In the genomic region with DNA sequence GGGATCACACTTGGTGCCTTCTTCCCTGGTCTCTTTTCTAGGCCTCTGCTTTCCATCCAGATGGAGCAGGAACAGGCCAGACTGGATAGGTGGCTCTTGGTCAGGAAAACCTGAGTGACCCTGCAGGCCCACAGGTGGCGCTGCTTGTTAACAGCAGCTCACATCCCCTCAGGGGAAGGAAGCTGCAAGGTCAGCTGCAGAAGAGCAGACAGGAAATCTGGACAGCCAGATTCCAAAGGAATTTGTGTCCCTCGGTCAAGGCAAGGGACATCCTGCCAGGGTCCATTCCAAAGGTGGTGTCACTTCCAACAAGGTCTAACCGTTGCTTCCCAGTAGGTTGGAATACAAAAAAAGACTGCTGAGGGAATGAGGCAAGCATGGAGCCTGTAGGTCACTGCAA, we compare ENCODE assay signal across 9 mouse cellular contexts. TPM values are rescaled to one million over a fixed set of nuclear protein-coding genes. Genes with fewer than 3 reads are reported as not detected.
DNase-seq lines count a peak whose midpoint lies in the region; ATAC-seq and TF ChIP-seq lines count a peak whose summit lies in the region.
"Had no signal": no experiment of that assay in that cellular context is flagged by ENCODE, and none has a peak within 500 bp of the region (broad histone marks: within the 10 kb centered on the region; RNA-seq: fewer than 3 reads in every experiment).

No protein-coding gene starts in this region.

- ATAC-seq in heart, postnatal 0 days (ENCODE audit: insufficient read depth, low read depth): peak; percentile 91
- no peak for ATAC-seq in midbrain, embryonic 15.5 days (replicated peaks)
- ATAC-seq in forebrain, embryonic 12.5 days (ENCODE audit: low FRiP score): no peak

- no peak overlapping the region for H3K4me2 ChIP-seq in heart, postnatal 0 days (ENCODE audit: low read depth, low read length)
- no peak overlapping the region for H3K4me2 ChIP-seq in midbrain, embryonic 15.5 days
- no peak overlapping the region for H3K4me2 ChIP-seq in forebrain, embryonic 12.5 days
- H3K4me2 ChIP-seq: limb, embryonic 12.5 days had no signal

- H3K36me3 ChIP-seq in E14TG2a.4 (ENCODE audit: insufficient read depth, low read length): peaks cover 18% of the 10 kb centered on the region
- peaks cover 11% of the 10 kb centered on the region for H3K36me3 ChIP-seq in embryonic facial prominence, embryonic 10.5 days (replicated peaks)
- no peaks in the 10 kb centered on the region for H3K36me3 ChIP-seq in heart, postnatal 0 days (replicated peaks; ENCODE audit: control insufficient read depth, insufficient read depth, low read length)
- H3K36me3 ChIP-seq in midbrain, embryonic 15.5 days (replicated peaks): no peaks in the 10 kb centered on the region
- H3K36me3 ChIP-seq in forebrain, embryonic 12.5 days (replicated peaks): peaks cover 3% of the 10 kb centered on the region; the same call in 1 of the 2 replicates
- H3K36me3 ChIP-seq: limb, embryonic 12.5 days had no signal

- peaks cover 97% of the 10 kb centered on the region for H3K4me1 ChIP-seq in E14TG2a.4 (replicated peaks; ENCODE audit: low read depth, low read length)
- H3K4me1 ChIP-seq in embryonic facial prominence, embryonic 10.5 days: peaks cover 12% of the 10 kb centered on the region
- peaks cover 15% of the 10 kb centered on the region; the same call in 1 of the 2 replicates for H3K4me1 ChIP-seq in heart, postnatal 0 days (ENCODE audit: control insufficient read depth, insufficient read depth)
- H3K4me1 ChIP-seq in midbrain, embryonic 15.5 days: no peaks in the 10 kb centered on the region; the same call in 1 of the 2 replicates
- H3K4me1 ChIP-seq in forebrain, embryonic 12.5 days: 0 out of 2 replicates have a peak, but pooled peaks cover 3% of the 10 kb centered on the region

- H3K9ac ChIP-seq in heart, postnatal 0 days (replicated peaks; ENCODE audit: low read depth, low read length): no peak overlapping the region
- H3K9ac ChIP-seq in midbrain, embryonic 15.5 days: no peak overlapping the region
- H3K9ac ChIP-seq in forebrain, embryonic 12.5 days: no peak overlapping the region
- H3K9ac ChIP-seq: limb, embryonic 12.5 days had no signal

- H3K27me3 ChIP-seq in E14TG2a.4 (ENCODE audit: insufficient read depth, low read length): no peaks in the 10 kb centered on the region
- H3K27me3 ChIP-seq in embryonic facial prominence, embryonic 10.5 days (replicated peaks; ENCODE audit: low read depth, poor library complexity, severe bottlenecking): no peaks in the 10 kb centered on the region
- no peaks in the 10 kb centered on the region for H3K27me3 ChIP-seq in heart, postnatal 0 days (ENCODE audit: control insufficient read depth, insufficient read depth, low read length)
- no peaks in the 10 kb centered on the region for H3K27me3 ChIP-seq in midbrain, embryonic 15.5 days (replicated peaks)
- no peaks in the 10 kb centered on the region for H3K27me3 ChIP-seq in forebrain, embryonic 12.5 days
- H3K27me3 ChIP-seq: limb, embryonic 12.5 days had no signal

- peaks cover 4% of the 10 kb centered on the region for H3K9me3 ChIP-seq in E14TG2a.4 (ENCODE audit: low read length)
- 0 out of 2 replicates have a peak, but pooled peaks cover 4% of the 10 kb centered on the region for H3K9me3 ChIP-seq in embryonic facial prominence, embryonic 10.5 days
- 0 out of 2 replicates have a peak, but pooled peaks cover 3% of the 10 kb centered on the region for H3K9me3 ChIP-seq in heart, postnatal 0 days (replicated peaks; ENCODE audit: control insufficient read depth, low read length)
- no peaks in the 10 kb centered on the region for H3K9me3 ChIP-seq in midbrain, embryonic 15.5 days
- H3K9me3 ChIP-seq in forebrain, embryonic 12.5 days: no peaks in the 10 kb centered on the region
- H3K9me3 ChIP-seq: limb, embryonic 12.5 days had no signal

- peak; percentile 89 to 93 for DNase-seq in adrenal gland, adult (ENCODE audit: inconsistent age in 2 of 2, low spot score in 1 of 2)
- DNase-seq in embryonic facial prominence, embryonic 10.5 days (ENCODE audit: low spot score): peak; percentile 68
- DNase-seq in heart, postnatal 0 days (ENCODE audit: low spot score): peak; percentile 84
- DNase-seq in kidney, postnatal 4 days: peak; percentile 81 to 88
- DNase-seq in testis, postnatal 10 days (ENCODE audit: low spot score): peak; percentile 78

- peak overlapping the region; percentile 19; the same call in 1 of the 2 replicates for H3K27ac ChIP-seq in embryonic facial prominence, embryonic 10.5 days (replicated peaks)
- H3K27ac ChIP-seq in heart, postnatal 0 days (ENCODE audit: low read depth): peak overlapping the region; percentile 80
- H3K27ac ChIP-seq in midbrain, embryonic 15.5 days: peak overlapping the region; percentile 52; the same call in 1 of the 2 replicates
- H3K27ac ChIP-seq in forebrain, embryonic 12.5 days: no peak overlapping the region

- peak; percentile 62 for TF ChIP-seq CTCF in E14TG2a.4 (conservative IDR thresholded peaks at IDR 0.05; ENCODE audit: low read length)
- peak; percentile 83 for TF ChIP-seq CTCF in heart, postnatal 0 days (IDR thresholded peaks at IDR 0.05; ENCODE audit: low read depth)

- WGBS in embryonic facial prominence, embryonic 10.5 days: 13% methylated on average over 3 of the region's 3 CpGs
- WGBS in heart, postnatal 0 days: 6% methylated on average over 3 of the region's 3 CpGs
- WGBS in midbrain, embryonic 15.5 days: 31% methylated on average over 3 of the region's 3 CpGs
- WGBS in forebrain, embryonic 12.5 days: 40% methylated on average over 3 of the region's 3 CpGs

- peak overlapping the region; percentile 14; the same call in 1 of the 2 replicates for H3K4me3 ChIP-seq in E14TG2a.4 (replicated peaks; ENCODE audit: low read length)
- no peak overlapping the region for H3K4me3 ChIP-seq in embryonic facial prominence, embryonic 10.5 days
- H3K4me3 ChIP-seq in heart, postnatal 0 days (ENCODE audit: low read depth, low read length): no peak overlapping the region
- H3K4me3 ChIP-seq in midbrain, embryonic 15.5 days: no peak overlapping the region
- H3K4me3 ChIP-seq in forebrain, embryonic 12.5 days (replicated peaks): no peak overlapping the region
- H3K4me3 ChIP-seq: limb, embryonic 12.5 days had no signal

- TF ChIP-seq EP300 in heart, postnatal 0 days (IDR thresholded peaks at IDR 0.05; ENCODE audit: low read depth): peak; percentile 88; the same call in 1 of the 2 replicates

RNA-seq across cellular contexts. Expression of gene Macf1, which starts 50.8 kb away (rescaled TPM):
- polyA plus RNA-seq in embryonic facial prominence, embryonic 10.5 days (2016; fragmentation: Nextera tagmentation; extraction: Ambion mirVana): 46.0 and 47.4 TPM in 2 replicates
- 236 and 250 TPM in 2 replicates for total RNA-seq in heart, postnatal 0 days (2014; rRNA removed; ENCODE audit: low replicate concordance)
- 40.2 and 41.4 TPM in 2 replicates for polyA plus RNA-seq in heart, postnatal 0 days (2015; fragmentation: Nextera tagmentation; extraction: Ambion mirVana)
- polyA plus RNA-seq in midbrain, embryonic 15.5 days (2015; fragmentation: Nextera tagmentation; extraction: Ambion mirVana): 76.4 and 82.6 TPM in 2 replicates
- 75.6 and 77.9 TPM in 2 replicates for polyA plus RNA-seq in forebrain, embryonic 12.5 days (2016; fragmentation: Nextera tagmentation; extraction: Ambion mirVana)
